Mouse (Mus musculus): Measurements from ENCODE around the gene Cdkn1c. TPM values are rescaled to one million over a fixed set of nuclear protein-coding genes. Genes with fewer than 3 reads are reported as not detected.
A peak's percentile ranks its signal among the peaks of the same experiment; 100 is the strongest.

Cdkn1c gene
- total and polyA plus RNA-seq, 2 experiments: 2.2 to 2.4 TPM

GRCm38 (mm10) chr7:143503926-143504325, 43.1 kb upstream of the Cdkn1c start:
- DNase-seq (ENCODE audit: extremely low read depth, low read depth, low spot score): peak; percentile 64
- H3K36me3 ChIP-seq (ENCODE audit: control insufficient read depth, insufficient read depth, low read length): no peaks in the 10 kb centered on the region
- no peak overlapping the region for H3K4me3 ChIP-seq (ENCODE audit: insufficient read depth, low read depth, low read length)
- peaks cover 3% of the 10 kb centered on the region; the same call in 1 of the 2 replicates for H3K4me1 ChIP-seq (ENCODE audit: control insufficient read depth, insufficient read depth, low read length)
- H3K27ac ChIP-seq (replicated peaks; ENCODE audit: insufficient read depth, low read depth, low read length): no peak overlapping the region
- H3K79me2 ChIP-seq (ENCODE audit: control insufficient read depth, insufficient read depth, low read length): no peaks in the 10 kb centered on the region
- H3K9ac ChIP-seq (ENCODE audit: low read depth, low read length): no peak overlapping the region
- TF ChIP-seq POLR2A (IDR thresholded peaks at IDR 0.05; ENCODE audit: extremely low read depth, insufficient read depth, low read length) (no peak), CTCF (IDR thresholded peaks at IDR 0.05; ENCODE audit: low read depth, low read length) (no peak)
- 0 out of 2 replicates have a peak, but pooled peaks cover 2% of the 10 kb centered on the region for H3K27me3 ChIP-seq (ENCODE audit: control insufficient read depth, insufficient read depth, low read length)
- 56% methylated on average over 6 of the region's 6 CpGs for WGBS

GRCm38 (mm10) chr7:143502418-143503200, 41.8 kb upstream of the Cdkn1c start, which contains the start of gene Phlda2:
Gene Phlda2, minus strand, starts transcription at chr7:143503150.
- no peaks in the 10 kb centered on the region for H3K79me2 ChIP-seq (ENCODE audit: control insufficient read depth, insufficient read depth, low read length)
- no peak within 1 kb of the TSS for H3K27ac ChIP-seq (replicated peaks; ENCODE audit: insufficient read depth, low read depth, low read length)
- peak within 1 kb of the TSS; percentile 52 for H3K9ac ChIP-seq (ENCODE audit: low read depth, low read length)
- H3K4me3 ChIP-seq (ENCODE audit: insufficient read depth, low read depth, low read length): peak within 1 kb of the TSS; percentile 57
- H3K36me3 ChIP-seq (ENCODE audit: control insufficient read depth, insufficient read depth, low read length): no peaks in the 10 kb centered on the region
- 3% methylated on average over 51 of the region's 51 CpGs for WGBS
- no peak for TF ChIP-seq CTCF (IDR thresholded peaks at IDR 0.05; ENCODE audit: low read depth, low read length)
- no peak for TF ChIP-seq POLR2A (IDR thresholded peaks at IDR 0.05; ENCODE audit: extremely low read depth, insufficient read depth, low read length)
- H3K27me3 ChIP-seq (ENCODE audit: control insufficient read depth, insufficient read depth, low read length): 0 out of 2 replicates have a peak, but pooled peaks cover 2% of the 10 kb centered on the region
- peaks cover 3% of the 10 kb centered on the region; the same call in 1 of the 2 replicates for H3K4me1 ChIP-seq (ENCODE audit: control insufficient read depth, insufficient read depth, low read length)
- DNase-seq (ENCODE audit: extremely low read depth, low read depth, low spot score): no peak

- H3K9ac ChIP-seq (ENCODE audit: low read depth, low read length): peak overlapping the region; percentile 27; the same call in 1 of the 2 replicates
Measured at GRCm38 (mm10) chr7:143501643-143502417, 41.0 kb upstream of the Cdkn1c start.

GRCm38 (mm10) chr7:143500912-143501311, 40.1 kb upstream of the Cdkn1c start:
- Histone ChIP-seq H3K27ac (replicated peaks; ENCODE audit: insufficient read depth, low read depth, low read length) (no peak overlapping the region), H3K79me2 (ENCODE audit: control insufficient read depth, insufficient read depth, low read length) (no peaks in the 10 kb centered on the region), H3K27me3 (ENCODE audit: control insufficient read depth, insufficient read depth, low read length) (0 out of 2 replicates have a peak, but pooled peaks cover 2% of the 10 kb centered on the region), H3K4me3 (ENCODE audit: insufficient read depth, low read depth, low read length) (no peak overlapping the region), H3K9ac (ENCODE audit: low read depth, low read length) (no peak overlapping the region), H3K36me3 (ENCODE audit: control insufficient read depth, insufficient read depth, low read length) (no peaks in the 10 kb centered on the region), H3K4me1 (ENCODE audit: control insufficient read depth, insufficient read depth, low read length) (peaks cover 3% of the 10 kb centered on the region; the same call in 1 of the 2 replicates)
- TF ChIP-seq POLR2A (IDR thresholded peaks at IDR 0.05; ENCODE audit: extremely low read depth, insufficient read depth, low read length) (no peak), CTCF (IDR thresholded peaks at IDR 0.05; ENCODE audit: low read depth, low read length) (no peak)
- peak; percentile 53 for DNase-seq (ENCODE audit: extremely low read depth, low read depth, low spot score)
- 15% methylated on average over 2 of the region's 2 CpGs for WGBS

More at GRCm38 (mm10) chr7:143501643-143502417, 41.0 kb upstream of the Cdkn1c start:
- H3K36me3 ChIP-seq (ENCODE audit: control insufficient read depth, insufficient read depth, low read length): no peaks in the 10 kb centered on the region
- TF ChIP-seq CTCF (IDR thresholded peaks at IDR 0.05; ENCODE audit: low read depth, low read length): no peak
- no peak for TF ChIP-seq POLR2A (IDR thresholded peaks at IDR 0.05; ENCODE audit: extremely low read depth, insufficient read depth, low read length)
- H3K79me2 ChIP-seq (ENCODE audit: control insufficient read depth, insufficient read depth, low read length): no peaks in the 10 kb centered on the region
- peak; percentile 41 for DNase-seq (ENCODE audit: extremely low read depth, low read depth, low spot score)
- no peak overlapping the region for H3K27ac ChIP-seq (replicated peaks; ENCODE audit: insufficient read depth, low read depth, low read length)
- H3K4me1 ChIP-seq (ENCODE audit: control insufficient read depth, insufficient read depth, low read length): peaks cover 3% of the 10 kb centered on the region; the same call in 1 of the 2 replicates
- 0 out of 2 replicates have a peak, but pooled peaks cover 2% of the 10 kb centered on the region for H3K27me3 ChIP-seq (ENCODE audit: control insufficient read depth, insufficient read depth, low read length)
- H3K4me3 ChIP-seq (ENCODE audit: insufficient read depth, low read depth, low read length): peak overlapping the region; percentile 57
- WGBS: 5% methylated on average over 55 of the region's 55 CpGs

GRCm38 (mm10) chr7:143498584-143498983, 37.7 kb upstream of the Cdkn1c start:
- H3K27ac ChIP-seq (replicated peaks; ENCODE audit: insufficient read depth, low read depth, low read length): no peak overlapping the region
- WGBS: 93% methylated on average over 4 of the region's 4 CpGs
- DNase-seq (ENCODE audit: extremely low read depth, low read depth, low spot score): peak; percentile 54
- no peak overlapping the region for H3K4me3 ChIP-seq (ENCODE audit: insufficient read depth, low read depth, low read length)
- no peaks in the 10 kb centered on the region; the same call in 1 of the 2 replicates for H3K4me1 ChIP-seq (ENCODE audit: control insufficient read depth, insufficient read depth, low read length)
- no peaks in the 10 kb centered on the region for H3K79me2 ChIP-seq (ENCODE audit: control insufficient read depth, insufficient read depth, low read length)
- no peak for TF ChIP-seq POLR2A (IDR thresholded peaks at IDR 0.05; ENCODE audit: extremely low read depth, insufficient read depth, low read length)
- no peak for TF ChIP-seq CTCF (IDR thresholded peaks at IDR 0.05; ENCODE audit: low read depth, low read length)
- 0 out of 2 replicates have a peak, but pooled peaks cover 2% of the 10 kb centered on the region for H3K27me3 ChIP-seq (ENCODE audit: control insufficient read depth, insufficient read depth, low read length)
- H3K36me3 ChIP-seq (ENCODE audit: control insufficient read depth, insufficient read depth, low read length): no peaks in the 10 kb centered on the region
- H3K9ac ChIP-seq (ENCODE audit: low read depth, low read length): no peak overlapping the region
